Mouse (Mus musculus): ENCODE measurements around the gene Taar5. TPM values are rescaled to one million over a fixed set of nuclear protein-coding genes. Genes with fewer than 3 reads are reported as not detected.

Taar5 gene
- polyA plus RNA-seq (2012; ENCODE audit: insufficient read depth, insufficient read length, low replicate concordance, missing spikeins), result not detected in 2 replicates

DNA sequence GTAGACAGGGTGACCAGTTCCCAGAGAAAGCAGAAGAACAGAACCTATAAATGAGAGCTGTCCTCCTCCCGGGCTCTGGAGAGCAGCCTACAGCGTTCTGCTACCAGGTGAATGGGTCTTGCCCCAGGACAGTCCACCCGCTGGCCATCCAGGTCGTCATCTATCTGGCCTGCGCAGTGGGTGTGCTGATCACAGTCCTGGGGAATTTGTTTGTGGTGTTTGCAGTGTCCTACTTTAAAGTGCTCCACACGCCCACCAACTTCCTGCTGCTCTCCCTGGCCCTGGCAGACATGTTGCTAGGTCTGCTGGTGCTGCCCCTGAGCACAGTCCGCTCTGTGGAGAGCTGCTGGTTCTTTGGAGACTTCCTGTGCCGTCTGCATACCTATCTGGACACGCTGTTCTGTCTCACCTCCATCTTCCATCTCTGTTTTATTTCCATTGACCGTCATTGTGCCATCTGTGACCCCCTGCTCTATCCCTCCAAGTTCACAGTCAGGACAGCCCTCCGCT is at the start of gene Taar5:
Taar5 (plus strand) TSS at position 51 of the 510 bp plus-strand sequence.
- Histone ChIP-seq H3K4me3 (ENCODE audit: insufficient read depth, low read depth, low read length) (no peak within 1 kb of the TSS), H3K27ac (ENCODE audit: insufficient read depth, low read depth, low read length) (no peak within 1 kb of the TSS), H3K4me1 (ENCODE audit: control insufficient read depth, insufficient read depth, low read length) (no peaks in the 10 kb centered on the region)
- no peak for TF ChIP-seq POLR2A (IDR thresholded peaks at IDR 0.05; ENCODE audit: insufficient read depth, low read depth, low read length)
- no peak for TF ChIP-seq CTCF (IDR thresholded peaks at IDR 0.05; ENCODE audit: insufficient read depth, low read depth, low read length)
- WGBS, result 94% methylated on average over 11 of the region's 11 CpGs

DNA sequence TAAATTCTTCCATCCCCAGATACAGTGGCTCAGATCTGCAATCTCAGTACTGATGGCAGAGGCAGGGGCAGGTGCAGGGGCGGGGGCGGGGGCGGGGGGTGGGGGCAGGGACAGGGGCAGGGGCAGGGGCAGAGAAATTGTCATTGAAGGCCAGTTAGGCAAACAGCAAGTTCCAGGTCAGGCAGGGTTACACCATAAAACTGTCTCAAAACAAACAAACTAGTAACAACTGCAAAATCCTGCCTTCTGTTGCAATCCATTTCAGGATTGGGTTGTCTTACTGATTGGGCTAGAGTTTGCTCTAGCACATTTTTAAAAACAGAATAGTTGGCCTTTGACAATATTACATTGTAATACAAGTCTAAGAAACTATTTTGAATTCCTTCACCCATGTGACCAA is 48.0 kb upstream of the Taar5 start:
- no peaks in the 10 kb centered on the region for H3K4me1 ChIP-seq (ENCODE audit: control insufficient read depth, insufficient read depth, low read length)
- TF ChIP-seq POLR2A (IDR thresholded peaks at IDR 0.05; ENCODE audit: insufficient read depth, low read depth, low read length) (no peak), CTCF (IDR thresholded peaks at IDR 0.05; ENCODE audit: insufficient read depth, low read depth, low read length) (no peak)
- H3K4me3 ChIP-seq (ENCODE audit: insufficient read depth, low read depth, low read length), result no peak overlapping the region
- H3K27ac ChIP-seq (ENCODE audit: insufficient read depth, low read depth, low read length), result no peak overlapping the region
- WGBS, result 91% methylated on average over 3 of the region's 3 CpGs

DNA sequence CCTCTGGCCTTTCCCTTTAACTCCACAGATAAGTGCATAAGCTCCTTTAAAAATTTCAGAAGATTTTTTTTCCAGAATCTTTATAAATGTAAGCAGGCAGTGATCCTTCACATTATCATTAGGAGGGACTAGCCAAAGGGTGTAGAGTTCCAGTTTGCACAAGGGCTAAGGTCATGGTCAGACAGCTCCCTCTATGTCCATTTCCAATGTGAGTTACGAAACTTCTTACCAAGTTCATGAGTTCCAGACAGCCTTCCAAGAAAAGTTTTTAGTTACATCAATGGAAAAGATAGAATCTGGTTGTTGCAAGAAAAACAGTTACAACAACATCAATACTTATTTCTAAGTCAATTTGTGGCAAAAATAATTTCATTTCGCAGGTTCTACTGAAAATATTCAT is 46.6 kb upstream of the Taar5 start:
- H3K4me3 ChIP-seq (ENCODE audit: insufficient read depth, low read depth, low read length), result no peak overlapping the region
- no peaks in the 10 kb centered on the region for H3K4me1 ChIP-seq (ENCODE audit: control insufficient read depth, insufficient read depth, low read length)
- no peak overlapping the region for H3K27ac ChIP-seq (ENCODE audit: insufficient read depth, low read depth, low read length)
- WGBS, result 87% methylated on average over 2 of the region's 2 CpGs
- no peak for TF ChIP-seq POLR2A (IDR thresholded peaks at IDR 0.05; ENCODE audit: insufficient read depth, low read depth, low read length)
- TF ChIP-seq CTCF (IDR thresholded peaks at IDR 0.05; ENCODE audit: insufficient read depth, low read depth, low read length), result no peak

DNA sequence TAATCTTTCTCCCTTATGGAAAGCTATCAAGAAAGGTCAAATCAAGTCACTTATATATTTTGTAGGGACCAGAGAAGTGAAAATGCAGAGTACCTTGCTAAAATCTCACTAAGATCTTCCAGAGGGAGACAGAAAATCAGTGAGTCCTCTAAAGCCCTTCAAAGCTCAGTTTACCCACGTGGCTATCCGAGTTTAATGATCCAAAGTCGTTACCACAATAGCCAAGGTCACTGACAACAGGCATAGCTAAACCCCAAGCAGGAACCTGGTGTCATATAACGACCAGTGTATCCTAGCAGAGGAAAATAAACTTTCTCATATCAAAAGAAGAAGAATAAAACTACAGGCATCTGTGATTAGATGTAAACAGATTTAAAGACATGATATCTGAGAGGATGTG is 32.9 kb upstream of the Taar5 start:
- Histone ChIP-seq H3K4me1 (ENCODE audit: control insufficient read depth, insufficient read depth, low read length) (no peaks in the 10 kb centered on the region), H3K4me3 (ENCODE audit: insufficient read depth, low read depth, low read length) (no peak overlapping the region), H3K27ac (ENCODE audit: insufficient read depth, low read depth, low read length) (no peak overlapping the region)
- WGBS, result 46% methylated on average over 4 of the region's 4 CpGs
- TF ChIP-seq CTCF (IDR thresholded peaks at IDR 0.05; ENCODE audit: insufficient read depth, low read depth, low read length) (no peak), POLR2A (IDR thresholded peaks at IDR 0.05; ENCODE audit: insufficient read depth, low read depth, low read length) (no peak)

DNA sequence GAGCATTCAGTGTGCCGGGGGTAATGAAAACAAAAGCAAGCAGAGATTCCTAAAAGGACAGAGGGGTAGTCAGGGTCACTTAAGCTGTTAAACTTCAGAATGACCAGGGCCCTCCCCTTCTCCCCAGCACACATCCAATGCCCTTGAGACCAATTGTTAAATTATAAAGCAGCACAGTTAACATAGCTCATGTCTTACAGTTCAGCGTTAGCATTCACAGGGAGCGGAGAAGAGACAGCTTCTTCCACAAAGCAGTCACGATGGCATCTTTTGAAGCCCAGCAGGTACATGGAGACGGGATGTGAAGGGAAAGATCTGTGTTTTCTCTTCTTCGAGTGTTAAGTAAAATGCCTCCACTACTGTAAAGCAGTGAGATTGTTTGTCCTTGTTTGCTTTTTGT is 32.2 kb upstream of the Taar5 start, which contains the start of gene Taar2:
Taar2 (plus strand) TSS at position 261 of the 400 bp plus-strand sequence.
- TF ChIP-seq POLR2A (IDR thresholded peaks at IDR 0.05; ENCODE audit: insufficient read depth, low read depth, low read length) (no peak), CTCF (IDR thresholded peaks at IDR 0.05; ENCODE audit: insufficient read depth, low read depth, low read length) (no peak)
- Histone ChIP-seq H3K4me3 (ENCODE audit: insufficient read depth, low read depth, low read length) (no peak within 1 kb of the TSS), H3K4me1 (ENCODE audit: control insufficient read depth, insufficient read depth, low read length) (no peaks in the 10 kb centered on the region), H3K27ac (ENCODE audit: insufficient read depth, low read depth, low read length) (no peak within 1 kb of the TSS)
- 32% methylated on average over 6 of the region's 6 CpGs for WGBS

DNA sequence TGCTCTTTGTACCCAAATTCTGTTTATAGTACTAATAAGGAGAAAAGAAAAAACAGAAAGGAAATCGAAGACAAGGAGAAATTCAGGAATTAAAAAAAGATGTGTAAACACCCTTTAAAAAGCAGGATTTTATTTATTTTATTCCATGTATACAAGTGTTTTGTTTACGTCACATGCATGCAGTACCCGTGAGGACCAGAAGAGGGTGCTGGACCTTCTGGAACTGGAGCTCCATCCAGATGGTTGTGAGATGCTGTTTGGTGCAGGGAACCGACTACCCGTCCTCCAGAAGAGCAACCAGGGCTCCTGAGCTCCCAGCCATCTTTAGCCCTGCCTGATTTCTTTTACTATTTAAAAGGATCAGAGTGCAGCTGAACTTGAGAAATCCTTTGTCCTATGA is 28.0 kb upstream of the Taar5 start:
- no peaks in the 10 kb centered on the region for H3K4me1 ChIP-seq (ENCODE audit: control insufficient read depth, insufficient read depth, low read length)

DNA sequence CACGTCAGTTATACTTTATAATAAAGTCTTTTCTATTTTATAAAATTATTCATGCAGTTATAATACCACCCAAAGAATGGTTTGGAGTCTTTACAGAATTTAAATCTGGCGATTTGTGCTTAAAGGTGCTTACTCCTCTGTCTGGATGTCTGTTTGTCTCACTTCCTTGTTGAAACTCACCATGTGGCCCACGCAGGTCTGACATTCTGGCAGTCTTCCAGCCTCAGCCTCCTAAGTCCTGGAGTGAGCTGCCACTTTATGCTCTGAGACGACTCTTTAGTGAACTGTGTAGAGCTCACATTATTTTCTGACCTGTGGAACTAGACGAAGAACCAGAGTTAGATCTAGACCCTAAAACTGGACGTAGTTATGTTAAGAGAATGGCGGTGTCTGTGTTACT is 22.5 kb upstream of the Taar5 start:
- Histone ChIP-seq H3K4me3 (ENCODE audit: insufficient read depth, low read depth, low read length) (no peak overlapping the region), H3K4me1 (ENCODE audit: control insufficient read depth, insufficient read depth, low read length) (no peaks in the 10 kb centered on the region), H3K27ac (ENCODE audit: insufficient read depth, low read depth, low read length) (no peak overlapping the region)
- WGBS, result 49% methylated on average over 7 of the region's 7 CpGs
- TF ChIP-seq CTCF (IDR thresholded peaks at IDR 0.05; ENCODE audit: insufficient read depth, low read depth, low read length), result no peak
- no peak for TF ChIP-seq POLR2A (IDR thresholded peaks at IDR 0.05; ENCODE audit: insufficient read depth, low read depth, low read length)

More for the DNA sequence above, 28.0 kb upstream of the Taar5 start:
- Histone ChIP-seq H3K27ac (ENCODE audit: insufficient read depth, low read depth, low read length) (no peak overlapping the region), H3K4me3 (ENCODE audit: insufficient read depth, low read depth, low read length) (no peak overlapping the region)
- no peak for TF ChIP-seq POLR2A (IDR thresholded peaks at IDR 0.05; ENCODE audit: insufficient read depth, low read depth, low read length)
- TF ChIP-seq CTCF (IDR thresholded peaks at IDR 0.05; ENCODE audit: insufficient read depth, low read depth, low read length), result no peak
- WGBS, result 88% methylated on average over 5 of the region's 5 CpGs

DNA sequence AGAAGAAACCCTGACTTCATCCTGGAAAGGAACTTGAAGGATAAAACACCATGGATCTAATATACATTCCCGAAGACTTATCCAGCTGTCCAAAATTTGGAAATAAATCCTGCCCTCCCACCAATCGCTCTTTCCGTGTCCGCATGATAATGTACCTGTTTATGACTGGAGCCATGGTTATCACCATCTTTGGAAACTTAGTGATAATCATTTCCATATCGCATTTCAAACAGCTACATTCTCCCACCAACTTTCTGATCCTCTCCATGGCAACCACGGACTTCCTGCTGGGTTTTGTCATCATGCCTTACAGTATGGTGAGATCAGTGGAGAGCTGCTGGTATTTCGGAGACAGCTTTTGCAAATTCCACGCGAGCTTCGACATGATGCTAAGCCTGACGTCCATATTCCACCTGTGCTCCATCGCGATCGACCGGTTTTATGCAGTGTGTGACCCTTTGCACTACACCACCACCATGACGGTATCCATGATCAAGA is 20.9 kb upstream of the Taar5 start, which contains the start of gene Taar3:
Taar3 (plus strand) TSS at position 51 of the 498 bp plus-strand sequence.
- no peak within 1 kb of the TSS for H3K27ac ChIP-seq (ENCODE audit: insufficient read depth, low read depth, low read length)
- no peak within 1 kb of the TSS for H3K4me3 ChIP-seq (ENCODE audit: insufficient read depth, low read depth, low read length)
- TF ChIP-seq POLR2A (IDR thresholded peaks at IDR 0.05; ENCODE audit: insufficient read depth, low read depth, low read length), result no peak
- TF ChIP-seq CTCF (IDR thresholded peaks at IDR 0.05; ENCODE audit: insufficient read depth, low read depth, low read length), result no peak
- WGBS, result 83% methylated on average over 16 of the region's 16 CpGs
- no peaks in the 10 kb centered on the region for H3K4me1 ChIP-seq (ENCODE audit: control insufficient read depth, insufficient read depth, low read length)

DNA sequence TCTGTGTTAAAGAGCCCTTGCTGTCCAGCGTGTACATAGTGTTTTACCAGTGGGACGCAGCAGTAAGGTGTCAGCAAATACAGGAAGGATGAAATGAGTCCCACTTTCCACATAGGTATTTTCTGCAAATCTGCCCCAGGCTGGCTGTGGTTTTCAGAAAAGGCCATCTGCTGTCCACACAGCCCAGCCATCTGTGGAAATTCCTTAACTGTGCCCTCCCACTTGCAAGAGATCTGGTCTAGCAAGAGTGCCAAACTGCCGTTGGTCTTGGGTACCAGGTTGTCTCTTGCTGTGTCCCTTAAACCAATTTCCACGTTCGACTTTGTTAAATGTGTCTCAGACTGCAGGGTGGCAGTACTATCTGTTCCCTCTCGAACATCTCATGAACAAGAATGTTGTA is 18.8 kb upstream of the Taar5 start:
- Histone ChIP-seq H3K27ac (ENCODE audit: insufficient read depth, low read depth, low read length) (no peak overlapping the region), H3K4me1 (ENCODE audit: control insufficient read depth, insufficient read depth, low read length) (no peaks in the 10 kb centered on the region), H3K4me3 (ENCODE audit: insufficient read depth, low read depth, low read length) (no peak overlapping the region)
- TF ChIP-seq POLR2A (IDR thresholded peaks at IDR 0.05; ENCODE audit: insufficient read depth, low read depth, low read length), result no peak
- no peak for TF ChIP-seq CTCF (IDR thresholded peaks at IDR 0.05; ENCODE audit: insufficient read depth, low read depth, low read length)
- 87% methylated on average over 6 of the region's 6 CpGs for WGBS
